Mouse (Mus musculus) splenic B cell, adult 2 months (primary cell): Measurements from ENCODE around the gene Usp49.
A peak's percentile ranks its signal among the peaks of the same experiment; 100 is the strongest.

Experiments
- DNase-seq: peaks from one replicate; pipeline ENCODE4 v3.0.0-alpha.2; 2011; ENCODE audit warnings: low read depth, low spot score
- H3K27me3 ChIP-seq: 2 replicates; pipeline ENCODE4 v1.6.1; 2012; ENCODE audit warnings: mild to moderate bottlenecking, low read length, moderate library complexity, mixed read lengths; ENCODE audit not compliant: control insufficient read depth, poor library complexity, insufficient read depth, severe bottlenecking
- H3K36me3 ChIP-seq: 2 replicates; pipeline ENCODE4 v1.6.1; 2012; ENCODE audit warnings: mild to moderate bottlenecking, low read length, moderate library complexity, mixed read lengths; ENCODE audit not compliant: control insufficient read depth, poor library complexity, insufficient read depth, severe bottlenecking

The Usp49 gene

GRCm38 (mm10) chr17:47630678-47631065 lies at the start of gene Usp49:
Gene Usp49 (plus strand): TSS chr17:47630690.
- Histone ChIP-seq H3K27me3 (no peaks in the 10 kb centered on the region), H3K36me3 (no peaks in the 10 kb centered on the region)
- no peak for DNase-seq

GRCm38 (mm10) chr17:47580962-47581361 lies 49.5 kb upstream of the Usp49 start:
- H3K36me3 ChIP-seq = peaks cover 12% of the 10 kb centered on the region; the same call in 1 of the 2 replicates
- DNase-seq = no peak
- no peaks in the 10 kb centered on the region for H3K27me3 ChIP-seq

- Histone ChIP-seq H3K27me3 (no peaks in the 10 kb centered on the region), H3K36me3 (peaks cover 3% of the 10 kb centered on the region)
- DNase-seq = no peak
Observed at GRCm38 (mm10) chr17:47588517-47588916, 42.0 kb upstream of the Usp49 start.

- peaks cover 3% of the 10 kb centered on the region for H3K36me3 ChIP-seq
- DNase-seq = no peak
- H3K27me3 ChIP-seq = no peaks in the 10 kb centered on the region
Observed at GRCm38 (mm10) chr17:47591073-47591472, 39.4 kb upstream of the Usp49 start.

- Histone ChIP-seq H3K36me3 (no peaks in the 10 kb centered on the region; the same call in none of the 2 replicates), H3K27me3 (no peaks in the 10 kb centered on the region)
- DNase-seq = peak; percentile 95
Observed at GRCm38 (mm10) chr17:47593215-47593853, 37.2 kb upstream of the Usp49 start.

- H3K36me3 ChIP-seq = no peaks in the 10 kb centered on the region; the same call in none of the 2 replicates
- no peak for DNase-seq
- no peaks in the 10 kb centered on the region for H3K27me3 ChIP-seq
Observed at GRCm38 (mm10) chr17:47593854-47594182, 36.7 kb upstream of the Usp49 start.

GRCm38 (mm10) chr17:47594183-47594968 lies 36.1 kb upstream of the Usp49 start:
- DNase-seq = peak; percentile 36
- no peaks in the 10 kb centered on the region; the same call in none of the 2 replicates for H3K36me3 ChIP-seq
- no peaks in the 10 kb centered on the region for H3K27me3 ChIP-seq

GRCm38 (mm10) chr17:47594969-47595247 lies 35.6 kb upstream of the Usp49 start:
- H3K27me3 ChIP-seq = no peaks in the 10 kb centered on the region
- DNase-seq = no peak
- H3K36me3 ChIP-seq = no peaks in the 10 kb centered on the region; the same call in none of the 2 replicates

- DNase-seq = peak; percentile 12
- no peaks in the 10 kb centered on the region; the same call in none of the 2 replicates for H3K36me3 ChIP-seq
- no peaks in the 10 kb centered on the region for H3K27me3 ChIP-seq
Observed at GRCm38 (mm10) chr17:47595248-47596161, 35.0 kb upstream of the Usp49 start.

GRCm38 (mm10) chr17:47596162-47596838 lies 34.2 kb upstream of the Usp49 start:
- H3K27me3 ChIP-seq = no peaks in the 10 kb centered on the region
- no peaks in the 10 kb centered on the region; the same call in none of the 2 replicates for H3K36me3 ChIP-seq
- DNase-seq = no peak

- Histone ChIP-seq H3K27me3 (no peaks in the 10 kb centered on the region), H3K36me3 (no peaks in the 10 kb centered on the region; the same call in 1 of the 2 replicates)
- DNase-seq = no peak
Observed at GRCm38 (mm10) chr17:47596839-47597164, 33.7 kb upstream of the Usp49 start.

- no peaks in the 10 kb centered on the region; the same call in 1 of the 2 replicates for H3K36me3 ChIP-seq
- no peak for DNase-seq
Observed at GRCm38 (mm10) chr17:47597261-47597660, 33.2 kb upstream of the Usp49 start.

GRCm38 (mm10) chr17:47597838-47598579 lies 32.5 kb upstream of the Usp49 start:
- peak; percentile 71 for DNase-seq
- Histone ChIP-seq H3K36me3 (no peaks in the 10 kb centered on the region; the same call in 1 of the 2 replicates), H3K27me3 (no peaks in the 10 kb centered on the region)

More at GRCm38 (mm10) chr17:47597261-47597660, 33.2 kb upstream of the Usp49 start:
- H3K27me3 ChIP-seq = no peaks in the 10 kb centered on the region
